Mouse (Mus musculus): ENCODE measurements at regions not wholly inside any gene's neighbourhood (a gene's known extent, or its start where the extent isn't known, plus 50 kb on each side); places are given as distances from the start of the nearest gene placed in this dataset.

GRCm38 (mm10) chr16:77422385-77423363 lies 179.2 kb downstream of the Gm11146 start:
- DNase-seq: no peak
- 85% methylated on average over 12 of the region's 12 CpGs for WGBS
- TF ChIP-seq CTCF (IDR thresholded peaks at IDR 0.05; ENCODE audit: insufficient read depth, low read length) (no peak), POLR2A (IDR thresholded peaks at IDR 0.05; ENCODE audit: borderline replicate concordance, extremely low read depth, low read depth, low read length) (no peak)
- H3K4me1 ChIP-seq (ENCODE audit: control insufficient read depth, insufficient read depth, low read length): no peaks in the 10 kb centered on the region; the same call in 1 of the 2 replicates
- H3K4me3 ChIP-seq (replicated peaks; ENCODE audit: extremely low read depth, low read depth, low read length): no peak overlapping the region

GRCm38 (mm10) chr16:77421591-77422024 lies 180.3 kb downstream of the Gm11146 start:
- no peak for DNase-seq
- 54% methylated on average over 10 of the region's 10 CpGs for WGBS
- TF ChIP-seq POLR2A (IDR thresholded peaks at IDR 0.05; ENCODE audit: borderline replicate concordance, extremely low read depth, low read depth, low read length) (no peak), CTCF (IDR thresholded peaks at IDR 0.05; ENCODE audit: insufficient read depth, low read length) (no peak)
- no peaks in the 10 kb centered on the region; the same call in 1 of the 2 replicates for H3K4me1 ChIP-seq (ENCODE audit: control insufficient read depth, insufficient read depth, low read length)
- no peak overlapping the region for H3K4me3 ChIP-seq (replicated peaks; ENCODE audit: extremely low read depth, low read depth, low read length)

GRCm38 (mm10) chr16:77421001-77421400 lies 180.9 kb downstream of the Gm11146 start:
- Histone ChIP-seq H3K4me1 (ENCODE audit: control insufficient read depth, insufficient read depth, low read length) (no peaks in the 10 kb centered on the region; the same call in 1 of the 2 replicates), H3K4me3 (replicated peaks; ENCODE audit: extremely low read depth, low read depth, low read length) (no peak overlapping the region)
- WGBS: 78% methylated on average over 6 of the region's 6 CpGs
- DNase-seq: no peak
- no peak for TF ChIP-seq POLR2A (IDR thresholded peaks at IDR 0.05; ENCODE audit: borderline replicate concordance, extremely low read depth, low read depth, low read length)
- TF ChIP-seq CTCF (IDR thresholded peaks at IDR 0.05; ENCODE audit: insufficient read depth, low read length): no peak

GRCm38 (mm10) chr16:77420136-77420860 lies 181.6 kb downstream of the Gm11146 start:
- TF ChIP-seq CTCF (IDR thresholded peaks at IDR 0.05; ENCODE audit: insufficient read depth, low read length): no peak
- TF ChIP-seq POLR2A (IDR thresholded peaks at IDR 0.05; ENCODE audit: borderline replicate concordance, extremely low read depth, low read depth, low read length): no peak
- DNase-seq: no peak
- no peaks in the 10 kb centered on the region; the same call in 1 of the 2 replicates for H3K4me1 ChIP-seq (ENCODE audit: control insufficient read depth, insufficient read depth, low read length)
- 78% methylated on average over 8 of the region's 8 CpGs for WGBS
- H3K4me3 ChIP-seq (replicated peaks; ENCODE audit: extremely low read depth, low read depth, low read length): no peak overlapping the region

DNA sequence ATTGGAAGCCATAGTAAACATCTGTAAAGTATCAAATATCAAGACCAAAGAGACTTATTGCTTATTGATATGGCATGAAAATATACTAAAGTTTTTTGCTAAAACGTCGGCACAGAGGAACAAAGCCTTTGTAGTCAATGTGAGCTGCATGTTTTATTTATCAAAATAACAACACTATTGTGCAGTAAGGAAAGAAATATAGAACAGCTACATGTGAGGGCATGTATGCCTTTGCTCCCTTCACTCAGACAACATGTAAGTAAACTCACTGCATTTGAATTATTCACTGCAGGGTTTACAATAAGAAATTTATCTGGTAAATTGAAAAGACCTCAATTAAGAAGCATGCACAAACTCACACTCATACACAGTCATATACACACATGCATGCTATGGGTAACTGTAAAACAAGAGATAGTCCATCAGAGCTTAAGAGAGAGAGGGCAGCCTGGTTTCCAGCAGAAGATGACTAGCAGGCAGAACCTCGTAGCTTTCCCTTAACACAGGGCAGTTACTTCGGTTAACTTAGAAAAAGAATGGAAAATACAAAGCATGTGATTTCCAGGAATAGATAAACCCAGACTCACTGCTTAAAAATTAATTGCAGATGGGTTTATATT lies 182.7 kb downstream of the Gm11146 start:
- no peak for DNase-seq
- WGBS: 67% methylated on average over 4 of the region's 4 CpGs
- Histone ChIP-seq H3K4me3 (replicated peaks; ENCODE audit: extremely low read depth, low read depth, low read length) (no peak overlapping the region), H3K4me1 (ENCODE audit: control insufficient read depth, insufficient read depth, low read length) (no peaks in the 10 kb centered on the region; the same call in 1 of the 2 replicates)
- no peak for TF ChIP-seq POLR2A (IDR thresholded peaks at IDR 0.05; ENCODE audit: borderline replicate concordance, extremely low read depth, low read depth, low read length)
- no peak for TF ChIP-seq CTCF (IDR thresholded peaks at IDR 0.05; ENCODE audit: insufficient read depth, low read length)

- no peak for DNase-seq
- 77% methylated on average over 1 of the region's 1 CpGs for whole genome bisulfite sequencing
- TF ChIP-seq CTCF (IDR thresholded peaks at IDR 0.05; ENCODE audit: insufficient read depth, low read length) (no peak), POLR2A (IDR thresholded peaks at IDR 0.05; ENCODE audit: borderline replicate concordance, extremely low read depth, low read depth, low read length) (no peak)
- Histone ChIP-seq H3K4me1 (ENCODE audit: control insufficient read depth, insufficient read depth, low read length) (no peaks in the 10 kb centered on the region; the same call in 1 of the 2 replicates), H3K4me3 (replicated peaks; ENCODE audit: extremely low read depth, low read depth, low read length) (no peak overlapping the region)
Observed at GRCm38 (mm10) chr16:77418486-77418885, 183.4 kb downstream of the Gm11146 start.

DNA sequence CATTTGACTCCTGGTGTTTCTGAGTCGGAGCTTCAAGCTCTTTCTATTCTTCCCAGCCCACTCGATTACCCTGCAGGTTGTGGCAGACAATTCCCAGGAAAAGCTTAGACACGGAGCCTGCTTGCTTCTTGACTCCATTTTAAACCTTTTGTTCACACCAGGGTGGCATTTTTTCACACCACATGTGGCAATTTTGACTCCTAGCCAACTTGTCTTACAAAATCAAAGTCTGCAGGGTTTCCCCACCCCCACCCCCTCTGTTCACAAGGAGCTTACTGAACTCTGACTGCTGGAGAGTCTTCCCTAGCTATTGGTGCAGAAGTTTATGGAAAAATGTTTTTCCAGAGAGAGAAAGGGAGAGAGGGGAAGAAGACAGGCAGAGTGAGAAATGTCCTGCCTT lies 184.1 kb downstream of the Gm11146 start:
- DNase-seq: peak; percentile 12
- TF ChIP-seq CTCF (IDR thresholded peaks at IDR 0.05; ENCODE audit: insufficient read depth, low read length) (no peak), POLR2A (IDR thresholded peaks at IDR 0.05; ENCODE audit: borderline replicate concordance, extremely low read depth, low read depth, low read length) (no peak)
- 30% methylated on average over 3 of the region's 3 CpGs for WGBS

DNA sequence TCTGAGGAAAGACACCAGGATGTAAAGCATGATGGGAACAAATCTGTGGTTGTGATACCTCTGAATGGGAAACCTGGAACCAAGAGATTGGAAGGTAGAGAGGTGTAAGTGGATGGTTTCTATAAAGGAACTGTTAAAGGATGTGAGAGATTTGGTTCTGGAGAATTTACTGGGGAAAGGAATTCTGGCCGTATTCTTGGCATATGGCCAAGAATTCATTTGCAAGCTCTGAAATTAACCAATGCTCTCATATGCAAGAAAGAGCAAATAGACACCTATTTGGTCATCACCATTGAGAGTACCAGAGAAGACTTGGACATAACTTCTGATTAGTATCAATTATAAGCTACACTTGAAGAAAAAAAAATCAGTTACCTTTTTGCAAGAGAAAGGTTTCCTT lies 187.3 kb downstream of the Gm11146 start:
- no peak for TF ChIP-seq CTCF (IDR thresholded peaks at IDR 0.05; ENCODE audit: insufficient read depth, low read length)
- no peak for TF ChIP-seq POLR2A (IDR thresholded peaks at IDR 0.05; ENCODE audit: borderline replicate concordance, extremely low read depth, low read depth, low read length)
- no peak for DNase-seq
- H3K4me1 ChIP-seq (ENCODE audit: control insufficient read depth, insufficient read depth, low read length): no peaks in the 10 kb centered on the region
- WGBS: 18% methylated on average over 1 of the region's 1 CpGs
- H3K4me3 ChIP-seq (replicated peaks; ENCODE audit: extremely low read depth, low read depth, low read length): no peak overlapping the region

More for the DNA sequence above, 184.1 kb downstream of the Gm11146 start:
- Histone ChIP-seq H3K4me3 (replicated peaks; ENCODE audit: extremely low read depth, low read depth, low read length) (no peak overlapping the region), H3K4me1 (ENCODE audit: control insufficient read depth, insufficient read depth, low read length) (no peaks in the 10 kb centered on the region; the same call in 1 of the 2 replicates)

DNA sequence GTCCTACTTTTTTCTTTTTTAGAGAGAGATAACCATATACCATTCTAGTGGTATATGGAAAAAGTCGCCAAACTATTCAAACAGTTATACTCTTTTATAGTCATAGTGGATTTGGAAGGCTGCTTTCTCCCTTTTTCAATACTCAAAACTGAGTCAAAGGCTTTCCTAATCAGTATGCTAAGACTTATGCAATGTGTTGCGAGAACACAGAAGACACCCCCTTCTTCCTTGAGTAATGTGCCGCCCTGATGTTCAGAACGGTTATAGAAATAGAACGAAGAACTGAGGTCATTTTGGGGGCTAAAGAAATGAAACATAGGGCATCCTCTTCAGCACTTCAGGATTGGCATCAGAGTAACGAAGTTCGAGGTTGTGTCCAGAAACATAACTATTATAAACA lies 192.7 kb downstream of the Gm11146 start:
- WGBS: 81% methylated on average over 7 of the region's 7 CpGs
- H3K4me1 ChIP-seq (ENCODE audit: control insufficient read depth, insufficient read depth, low read length): no peaks in the 10 kb centered on the region

More for the DNA sequence above, 192.7 kb downstream of the Gm11146 start:
- TF ChIP-seq POLR2A (IDR thresholded peaks at IDR 0.05; ENCODE audit: borderline replicate concordance, extremely low read depth, low read depth, low read length): no peak
- no peak for TF ChIP-seq CTCF (IDR thresholded peaks at IDR 0.05; ENCODE audit: insufficient read depth, low read length)
- H3K4me3 ChIP-seq (replicated peaks; ENCODE audit: extremely low read depth, low read depth, low read length): no peak overlapping the region
- DNase-seq: no peak

Data from lung, adult 2 months (tissue).